Mouse (Mus musculus): ENCODE results near the gene Tmtc1.

Tmtc1 gene

GRCm38 (mm10) chr6:148443726-148444701 is at the start of gene Tmtc1:
TSS of gene Tmtc1 (minus strand) at chr6:148444389.
- in situ Hi-C loops (cut with MboI, MseI) = no loop called here

- in situ Hi-C loops (cut with MboI, MseI) = no loop called here
Observed at GRCm38 (mm10) chr6:148491849-148492248, 47.7 kb upstream of the Tmtc1 start.

DNA sequence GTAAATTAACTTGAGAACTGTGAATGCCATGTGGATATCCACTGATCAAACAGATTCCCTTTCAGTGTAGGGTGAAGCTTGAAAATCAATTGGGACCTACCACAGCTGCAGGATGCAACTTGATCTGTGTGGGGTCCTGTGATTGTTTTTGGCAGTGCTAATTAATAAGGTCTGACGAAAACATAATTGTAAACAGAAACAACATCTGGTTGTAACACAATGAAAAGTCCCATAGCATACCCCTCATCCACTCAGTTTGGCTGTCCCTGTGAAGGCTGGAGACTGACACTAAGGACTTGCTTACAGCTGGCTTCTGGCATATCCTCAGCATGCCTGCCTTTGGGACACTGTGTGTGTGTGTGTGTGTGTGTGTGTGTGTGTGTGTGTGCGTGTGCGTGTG is 42.6 kb upstream of the Tmtc1 start:
- in situ Hi-C loops (cut with MboI, MseI) = no loop called here

DNA sequence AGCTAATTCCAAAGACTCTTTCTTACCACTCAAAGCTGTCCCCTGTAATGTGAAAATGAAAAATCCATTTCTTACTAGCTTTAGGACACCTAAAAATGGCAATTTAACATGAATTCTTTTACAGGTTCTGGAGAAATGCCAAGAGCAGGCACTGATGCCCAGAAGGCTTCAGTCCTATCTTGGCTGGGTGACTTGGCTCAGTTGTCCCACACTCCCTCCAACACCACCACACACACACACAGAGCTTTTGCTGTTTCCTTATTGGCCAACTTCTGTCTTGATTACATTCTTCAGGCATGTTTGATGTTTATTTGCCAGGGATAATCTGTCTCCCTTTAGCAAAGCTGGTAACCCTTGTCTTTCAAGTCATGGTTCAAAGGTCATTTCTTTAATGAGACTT is 37.7 kb upstream of the Tmtc1 start:
- in situ Hi-C loops (cut with MboI, MseI) = no loop called here

- in situ Hi-C loops (cut with MboI, MseI) = no loop called here
Observed at GRCm38 (mm10) chr6:148479671-148480237, 35.6 kb upstream of the Tmtc1 start.

GRCm38 (mm10) chr6:148478350-148478749 is 34.2 kb upstream of the Tmtc1 start:
- in situ Hi-C loops (cut with MboI, MseI) = no loop called here

DNA sequence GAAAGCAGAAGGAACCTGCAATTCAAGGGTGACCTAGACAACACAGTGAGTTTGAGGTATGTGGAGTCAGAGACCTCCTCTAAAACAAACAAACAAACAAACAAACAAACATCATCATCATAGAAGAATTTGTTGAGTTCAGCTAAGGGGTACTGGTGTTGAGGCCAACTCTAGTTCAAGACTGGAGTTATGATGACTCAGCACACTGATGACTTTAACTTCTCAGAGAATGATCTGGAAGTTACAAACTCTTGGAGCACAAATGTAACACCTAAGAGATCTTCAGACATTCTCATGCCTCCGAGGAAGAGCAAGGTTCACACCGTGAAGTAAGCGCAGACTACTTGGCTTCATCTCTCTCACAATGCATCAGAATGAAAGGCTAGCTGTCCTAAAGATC is 28.1 kb upstream of the Tmtc1 start:
- in situ Hi-C loops (cut with MboI, MseI) = no loop called here

- in situ Hi-C loops (cut with MboI, MseI) = no loop called here
Observed at GRCm38 (mm10) chr6:148467924-148468389, 23.8 kb upstream of the Tmtc1 start.

DNA sequence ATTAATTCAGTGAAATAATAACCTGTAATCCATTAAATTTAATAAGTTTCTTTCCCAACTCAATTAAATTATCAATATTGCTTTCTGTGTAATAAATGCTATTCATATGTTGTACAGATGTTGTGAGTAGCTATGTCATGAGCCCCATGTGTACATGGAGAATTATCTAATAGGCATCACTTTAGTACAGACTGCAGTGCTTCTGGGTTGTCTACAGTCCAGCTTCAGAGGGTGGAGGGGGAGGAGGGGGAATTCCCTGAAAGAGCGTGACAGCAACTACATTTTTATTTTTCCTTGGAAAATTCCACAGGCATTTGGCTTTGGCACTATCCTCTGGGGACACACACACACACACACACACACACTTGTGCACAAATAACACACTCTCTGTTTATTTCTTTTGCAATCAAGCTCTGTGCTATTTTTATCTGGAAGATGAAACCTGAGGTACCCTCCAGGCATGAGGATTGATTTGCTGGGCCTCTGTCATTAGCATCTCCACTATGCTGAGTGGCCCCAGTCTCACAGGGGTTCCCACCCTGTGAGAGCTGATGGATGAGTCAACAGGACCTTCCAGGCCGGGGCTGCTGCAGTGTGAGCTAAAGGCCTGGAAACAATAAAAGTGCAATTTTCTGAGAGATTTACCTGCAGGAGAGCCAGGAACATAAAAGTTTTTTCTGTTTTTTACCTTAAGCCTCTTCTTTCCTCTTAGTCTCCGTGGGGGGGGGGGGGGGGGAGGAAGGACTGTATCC is 23.2 kb upstream of the Tmtc1 start:
- in situ Hi-C loops (cut with MboI, MseI) = no loop called here

- in situ Hi-C loops (cut with MboI, MseI) = no loop called here
Observed at GRCm38 (mm10) chr6:148459636-148460035, 15.4 kb upstream of the Tmtc1 start.

DNA sequence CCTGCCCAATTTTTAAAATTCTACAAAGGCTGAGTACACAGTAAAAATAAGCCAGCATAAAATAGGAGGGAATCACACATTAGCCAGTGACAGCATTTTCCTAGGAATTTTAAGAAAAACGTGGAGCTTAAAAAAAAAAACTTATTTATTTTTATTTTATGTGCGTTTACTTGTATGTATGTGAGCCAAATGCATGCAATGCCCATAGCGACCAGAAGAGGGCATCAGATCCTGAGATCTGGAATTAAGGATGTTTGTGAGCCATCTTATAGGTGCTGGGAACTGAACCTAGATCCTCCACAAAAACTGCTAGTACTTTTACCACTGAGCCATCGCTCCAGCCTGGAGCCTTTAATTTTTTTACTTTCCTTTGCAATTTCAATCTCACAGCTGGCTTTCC is 11.3 kb upstream of the Tmtc1 start:
- in situ Hi-C loops (cut with MboI, MseI) = no loop called here

DNA sequence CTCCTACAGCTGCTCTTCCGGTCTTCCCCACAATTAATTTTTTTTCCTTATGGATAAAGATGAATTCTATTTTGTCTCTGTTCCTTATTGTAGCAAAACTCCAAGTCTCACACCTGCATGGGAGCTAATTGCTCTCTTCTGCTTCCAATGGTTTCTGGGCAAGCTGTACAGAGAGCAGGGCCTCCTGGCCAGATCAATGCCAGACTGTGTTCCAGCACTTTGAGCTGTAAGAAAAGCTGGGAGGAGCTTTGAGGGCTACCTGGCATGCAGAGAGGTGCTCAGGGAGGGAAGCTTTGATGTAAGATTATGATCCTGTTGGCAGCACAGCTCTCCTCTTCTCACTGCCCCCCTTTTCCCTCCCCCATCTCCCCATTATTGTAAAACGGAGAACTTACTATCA is 10.6 kb upstream of the Tmtc1 start:
- in situ Hi-C loops (cut with MboI, MseI) = no loop called here

- in situ Hi-C loops (cut with MboI, MseI) = no loop called here
Observed at GRCm38 (mm10) chr6:148448151-148448550, 4.0 kb upstream of the Tmtc1 start.

- in situ Hi-C loops (cut with MboI, MseI) = no loop called here
Observed at GRCm38 (mm10) chr6:148446113-148446512, 1.9 kb upstream of the Tmtc1 start.

- in situ Hi-C loops (cut with MboI, MseI) = no loop called here
Observed at GRCm38 (mm10) chr6:148444796-148445195, 607 bp upstream of the Tmtc1 start.

- in situ Hi-C loops (cut with MboI, MseI) = no loop called here
Observed at GRCm38 (mm10) chr6:148443291-148443725, 881 bp downstream of the Tmtc1 start.

GRCm38 (mm10) chr6:148442671-148443290 is 1.4 kb downstream of the Tmtc1 start:
- in situ Hi-C loops (cut with MboI, MseI) = no loop called here

GRCm38 (mm10) chr6:148441871-148442270 is 2.3 kb downstream of the Tmtc1 start:
- in situ Hi-C loops (cut with MboI, MseI) = no loop called here

DNA sequence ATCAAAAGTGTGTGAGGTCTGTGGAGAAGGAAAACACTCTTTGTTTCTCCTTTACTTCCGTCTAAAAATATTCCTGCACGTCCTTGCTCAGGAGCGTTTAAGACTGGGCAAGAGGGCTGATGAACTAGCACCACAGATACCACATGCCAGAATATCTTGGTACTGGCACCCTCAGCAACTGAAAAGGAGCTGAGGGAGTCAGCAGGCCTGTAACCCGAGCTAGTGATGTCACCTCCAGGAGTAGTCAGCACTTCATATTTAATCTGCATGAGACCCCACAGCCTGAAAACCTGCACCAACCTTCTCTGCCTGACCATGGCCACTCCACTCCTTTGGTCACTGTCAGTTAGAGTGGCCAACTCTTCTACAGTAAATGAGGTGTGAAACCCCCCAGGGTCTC is 5.1 kb downstream of the Tmtc1 start:
- in situ Hi-C loops (cut with MboI, MseI) = no loop called here

DNA sequence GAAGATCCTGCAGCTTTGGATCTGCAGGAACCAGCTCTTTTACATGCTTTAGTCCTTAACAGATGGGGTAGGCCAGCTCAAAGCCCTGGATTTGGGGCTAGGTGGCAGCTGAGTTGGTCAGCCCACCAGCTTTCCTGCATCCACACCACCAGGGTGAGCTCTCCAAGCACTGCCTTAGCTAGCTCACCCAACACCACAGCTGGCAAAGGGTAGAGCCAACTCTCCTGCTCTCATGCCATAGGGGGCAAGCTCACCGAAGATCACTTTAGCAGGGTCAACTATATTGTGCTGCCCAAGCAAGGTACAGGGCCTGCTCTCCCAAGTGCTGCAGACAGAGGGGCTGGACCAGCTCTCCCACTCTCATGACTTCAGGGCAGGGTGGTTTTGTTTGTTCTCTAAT is 6.6 kb downstream of the Tmtc1 start:
- in situ Hi-C loops (cut with MboI, MseI) = no loop called here

DNA sequence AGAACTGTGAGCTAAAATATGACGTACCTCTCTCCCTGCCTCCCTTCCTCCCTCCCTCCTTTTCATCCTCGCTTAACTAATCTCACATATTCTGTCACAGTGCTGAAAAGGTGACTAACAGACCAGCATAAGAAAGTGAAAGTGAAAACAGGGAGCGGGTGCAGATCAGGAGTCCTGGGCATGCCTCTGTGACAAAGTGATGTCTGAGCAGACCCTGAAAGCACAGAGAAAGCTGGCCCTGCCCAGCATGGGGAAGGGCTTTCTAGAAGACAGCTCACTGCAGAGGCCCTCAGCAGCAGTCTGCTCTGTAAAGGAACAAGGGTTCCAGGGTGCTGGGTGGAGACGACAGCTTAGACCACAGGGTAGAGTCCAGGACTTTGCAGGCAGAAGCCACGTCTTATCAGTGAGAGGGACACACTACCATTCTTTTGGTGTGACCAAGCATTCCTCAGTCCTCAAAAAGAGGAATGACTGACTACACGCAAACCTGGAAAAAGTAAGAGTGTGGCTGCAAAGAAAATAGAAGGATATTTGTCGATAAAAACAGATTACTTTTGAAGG is 7.7 kb downstream of the Tmtc1 start:
- in situ Hi-C loops (cut with MboI, MseI) = no loop called here

All from T-helper 1 cell (primary cell).